Mouse (Mus musculus): ENCODE measurements around the gene Ntrk2.
"Not testable (repeated sequence)": the region's sequence is repeated elsewhere in the genome, so short reads cannot be mapped to it uniquely, and the experiment has no call there.

Ntrk2 gene

GRCm38 (mm10) chr13:59052188-59052587, 245.8 kb downstream of the Ntrk2 start:
- DNase-seq, result peak in 1 of 2 experiments; percentile 29

DNA sequence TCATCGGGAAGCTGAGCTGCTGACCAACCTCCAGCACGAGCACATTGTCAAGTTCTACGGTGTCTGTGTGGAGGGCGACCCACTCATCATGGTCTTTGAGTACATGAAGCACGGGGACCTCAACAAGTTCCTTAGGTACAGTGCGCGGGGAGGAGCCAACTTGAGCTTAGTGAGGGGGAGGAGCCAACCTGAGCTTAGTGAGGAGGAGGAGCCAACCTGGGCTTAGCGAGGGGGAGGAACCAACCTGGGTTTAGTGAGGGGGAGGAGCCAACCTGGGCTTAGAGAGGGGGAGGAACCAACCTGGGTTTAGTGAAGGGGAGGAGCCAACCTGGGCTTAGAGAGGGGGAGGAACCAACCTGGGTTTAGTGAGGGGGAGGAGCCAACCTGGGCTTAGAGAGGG, 248.0 kb downstream of the Ntrk2 start:
- DNase-seq, result not testable (repeated sequence)

DNA sequence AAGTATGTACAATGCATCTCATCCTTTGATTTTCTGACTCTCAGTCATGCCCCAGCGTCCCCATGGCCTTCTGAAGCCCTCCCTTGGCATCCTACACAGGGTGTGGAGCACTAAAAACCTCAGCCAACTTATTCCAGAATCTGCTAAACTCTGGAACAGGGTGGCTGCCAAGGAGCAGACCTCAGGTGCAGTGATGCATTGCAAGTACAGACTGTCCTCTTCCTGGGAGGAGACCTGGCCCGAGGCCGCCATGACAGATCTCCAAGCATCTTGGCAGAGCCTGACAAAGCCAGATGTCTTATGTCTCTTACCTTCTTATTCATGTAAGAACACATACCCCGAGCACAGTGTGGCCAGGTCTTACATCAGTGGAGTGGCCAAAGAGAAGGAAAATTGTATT, 250.5 kb downstream of the Ntrk2 start:
- DNase-seq, result peak; percentile 63 to 66

DNA sequence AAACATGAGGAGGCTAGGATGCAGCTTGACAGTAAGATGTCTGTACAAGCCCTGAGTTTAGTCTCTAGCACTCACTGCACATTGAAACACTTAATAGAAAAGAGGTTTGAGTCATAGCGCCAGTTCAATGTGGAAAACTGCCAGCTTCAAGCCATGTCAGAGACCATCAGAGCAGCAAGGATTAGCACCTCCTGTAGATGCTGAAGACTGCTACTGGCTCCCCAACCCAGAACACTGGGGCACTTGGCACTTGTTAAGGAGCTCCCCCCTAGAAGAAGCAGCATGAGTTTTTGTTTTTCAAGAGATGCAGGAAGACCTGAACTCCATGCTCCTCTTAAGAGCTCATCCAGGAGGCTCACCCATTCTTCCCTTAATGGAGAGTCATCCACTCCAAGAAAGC, 251.5 kb downstream of the Ntrk2 start:
- DNase-seq, result peak; percentile 65 to 78

DNA sequence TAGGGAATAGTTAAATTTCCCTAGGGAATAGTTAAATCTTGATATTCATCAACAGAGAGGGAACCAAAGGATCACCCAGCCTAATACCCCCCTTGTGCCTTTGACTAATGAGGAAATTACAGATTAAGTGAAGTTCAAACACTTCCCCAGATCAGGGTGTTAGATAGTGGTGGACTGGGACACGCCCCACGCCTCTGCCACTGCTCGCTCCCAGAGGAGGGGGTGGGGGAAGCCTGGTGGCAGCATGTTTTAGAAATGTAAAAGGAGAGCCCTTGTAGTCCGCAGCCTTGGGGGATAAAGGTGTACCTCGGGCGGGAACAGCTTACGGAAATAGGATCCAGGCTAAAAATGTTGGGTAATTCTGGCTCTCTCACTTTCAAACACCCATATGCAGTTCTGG, 252.7 kb downstream of the Ntrk2 start:
- DNase-seq, result no peak

GRCm38 (mm10) chr13:59065677-59066076, 259.3 kb downstream of the Ntrk2 start:
- no peak for DNase-seq

- DNase-seq, result peak; percentile 78 to 86
These were observed 267.4 kb downstream of the Ntrk2 start for GRCm38 (mm10) chr13:59073635-59074256.

GRCm38 (mm10) chr13:59076489-59076888, 270.1 kb downstream of the Ntrk2 start:
- no peak for DNase-seq

DNA sequence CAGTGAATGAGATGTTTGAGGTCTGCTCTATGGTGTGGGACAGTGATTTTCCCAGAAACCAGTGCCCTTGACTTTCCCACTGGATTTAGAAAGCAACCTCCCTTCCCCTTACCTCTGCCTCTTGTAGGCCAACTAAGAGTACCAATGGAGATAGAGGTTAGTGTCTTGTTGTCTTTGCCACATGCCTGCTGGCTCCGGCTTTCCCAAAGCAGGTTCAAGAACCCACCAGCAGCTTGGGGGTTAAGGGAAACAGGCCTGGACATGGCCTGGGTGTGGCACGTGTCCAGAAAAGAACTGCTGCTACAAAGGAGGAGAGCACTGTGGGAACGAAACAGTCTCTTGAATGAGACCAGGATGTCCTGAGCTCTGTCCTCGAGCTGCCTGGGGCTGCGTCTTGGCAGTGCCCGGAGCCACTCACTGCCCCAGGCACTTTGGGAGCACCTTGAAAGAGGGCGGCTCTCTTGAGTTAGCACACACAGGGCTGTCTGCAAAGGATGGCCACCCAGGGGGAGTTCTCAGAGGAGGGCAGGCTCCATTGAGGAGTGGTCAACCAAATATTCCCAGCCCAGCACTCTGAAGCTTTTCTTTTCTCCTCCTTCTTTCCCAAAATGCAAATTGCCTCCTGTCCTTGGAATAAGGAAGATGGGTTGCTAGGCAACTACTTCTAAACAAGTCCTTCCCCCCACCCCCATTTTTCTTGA, 273.5 kb downstream of the Ntrk2 start:
- DNase-seq, result peak in 1 of 2 experiments; percentile 32

- no peak for DNase-seq
These were observed 274.1 kb downstream of the Ntrk2 start for GRCm38 (mm10) chr13:59080468-59080867.

- DNase-seq, result no peak
These were observed 282.6 kb downstream of the Ntrk2 start for GRCm38 (mm10) chr13:59089016-59089415.

- DNase-seq, result no peak
These were observed 285.0 kb downstream of the Ntrk2 start for GRCm38 (mm10) chr13:59091138-59091971.

GRCm38 (mm10) chr13:59092045-59092857, 285.9 kb downstream of the Ntrk2 start:
- no peak for DNase-seq

- peak; percentile 35 to 63 for DNase-seq
These were observed 286.4 kb downstream of the Ntrk2 start for GRCm38 (mm10) chr13:59092858-59093154.

- no peak for DNase-seq
These were observed 288.4 kb downstream of the Ntrk2 start for GRCm38 (mm10) chr13:59094722-59095121.

GRCm38 (mm10) chr13:59095811-59096391, 289.5 kb downstream of the Ntrk2 start:
- no peak for DNase-seq

DNA sequence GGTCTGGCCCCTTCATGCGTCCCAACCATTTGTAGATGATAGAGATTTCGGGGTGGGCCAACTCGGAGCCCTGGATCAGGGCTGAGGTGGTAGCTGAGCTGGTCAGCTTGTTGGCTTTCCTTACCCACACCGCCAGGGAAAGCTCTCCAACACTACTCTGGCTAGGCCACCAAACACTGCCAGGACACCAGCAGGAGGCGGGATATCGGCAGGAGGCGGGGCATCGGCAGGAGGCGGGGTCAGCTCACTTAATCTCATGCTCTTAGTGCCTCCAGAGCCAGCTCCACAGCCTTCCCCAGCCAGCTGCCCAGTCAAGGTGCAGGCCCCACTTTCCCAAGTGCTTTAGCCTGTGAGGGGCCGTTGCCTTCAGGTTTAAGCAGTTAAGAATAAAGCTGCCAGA, 293.7 kb downstream of the Ntrk2 start:
- DNase-seq, result peak in 1 of 2 experiments; percentile 54

DNA sequence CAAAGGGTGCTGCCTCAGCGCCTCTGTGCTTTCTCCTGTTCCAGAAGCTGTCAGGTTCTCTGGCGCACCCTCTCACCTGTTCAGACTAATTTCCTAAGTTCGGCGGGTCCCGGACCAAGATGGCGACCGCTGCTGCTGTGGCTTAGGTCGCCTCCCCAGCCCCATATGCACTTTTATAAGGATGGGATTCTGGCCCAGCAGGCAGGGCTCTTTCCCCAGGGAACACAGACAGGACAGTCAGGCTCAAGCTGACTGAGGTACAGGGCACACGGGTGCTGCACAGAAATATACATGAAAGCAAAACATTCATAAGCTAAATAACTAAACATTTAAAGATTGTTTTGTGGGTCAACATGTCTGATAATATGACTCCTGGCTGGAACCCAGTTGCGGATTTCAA, 301.4 kb downstream of the Ntrk2 start:
- DNase-seq, result not testable (repeated sequence)

DNA sequence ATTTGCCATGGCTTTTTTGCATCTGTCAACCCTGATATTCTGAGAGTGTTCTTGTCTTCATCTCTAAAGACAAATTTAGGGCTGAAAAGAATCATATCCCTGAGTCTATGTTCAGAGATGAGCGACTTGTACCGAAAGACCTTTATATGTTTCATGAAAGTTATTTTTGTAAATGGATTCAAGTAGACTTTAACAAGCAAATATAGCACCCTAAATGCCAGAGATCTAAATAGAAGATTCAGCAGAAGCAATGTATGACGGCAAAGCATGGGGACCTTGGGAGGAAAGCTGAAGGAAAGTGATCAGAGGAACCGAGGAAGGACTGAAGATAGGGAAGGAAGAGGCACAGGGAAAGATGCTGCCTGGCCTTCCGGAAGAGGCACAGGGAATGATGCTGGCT, 303.7 kb downstream of the Ntrk2 start:
- DNase-seq, result no peak

- no peak for DNase-seq
These were observed 308.3 kb downstream of the Ntrk2 start for GRCm38 (mm10) chr13:59114684-59115083.

- no peak for DNase-seq
These were observed 309.2 kb downstream of the Ntrk2 start for GRCm38 (mm10) chr13:59115551-59115950.

- DNase-seq, result no peak
These were observed 310.9 kb downstream of the Ntrk2 start for GRCm38 (mm10) chr13:59117233-59117632.

Measured in cerebellum, postnatal 25 days (tissue).